Mouse (Mus musculus) limb, embryonic 11.5 days (tissue): Measurements from ENCODE around the gene Cacna1i. TPM values are rescaled to one million over a fixed set of nuclear protein-coding genes. Genes with fewer than 3 reads are reported as not detected.

Experiments used
- ATAC-seq: fragments of 200-750 bp; cut with Nextera tagmentation; 2 replicates; pipeline ENCODE4 v1.8.0; 2017; ENCODE audit warnings: low read depth; ENCODE audit not compliant: insufficient number of reproducible peaks, low FRiP score, low TSS enrichment
- DNase-seq: peaks from one replicate; pipeline ENCODE4 v3.0.0-alpha.2; 2015; ENCODE audit warnings: low spot score
- H3K27ac ChIP-seq: fragments of 300-500 bp; sonication (generic); replicated peaks from 2 replicates; pipeline ENCODE4 v1.5.1; 2014; ENCODE audit warnings: low read depth, mild to moderate bottlenecking, low read length
- H3K27me3 ChIP-seq: fragments of 300-500 bp; sonication (generic); 2 replicates; pipeline ENCODE4 v1.6.1; 2014; ENCODE audit warnings: mild to moderate bottlenecking, low read length, mixed read lengths; ENCODE audit not compliant: control insufficient read depth, insufficient read depth
- H3K36me3 ChIP-seq: fragments of 300-500 bp; sonication (generic); 2 replicates; pipeline ENCODE4 v1.6.1; 2014; ENCODE audit warnings: mild to moderate bottlenecking, low read length, moderate library complexity, mixed read lengths; ENCODE audit not compliant: control insufficient read depth, insufficient read depth
- H3K4me1 ChIP-seq: fragments of 300-500 bp; sonication (generic); 2 replicates; pipeline ENCODE4 v1.6.1; 2014; ENCODE audit warnings: low read length, mixed read lengths; ENCODE audit not compliant: control insufficient read depth, insufficient read depth
- H3K4me2 ChIP-seq: fragments of 300-500 bp; sonication (generic); 2 replicates; pipeline ENCODE4 v1.6.1; 2014; ENCODE audit warnings: low read depth, mild to moderate bottlenecking, moderate library complexity; ENCODE audit not compliant: severe bottlenecking
- H3K4me3 ChIP-seq: fragments of 300-500 bp; sonication (generic); 2 replicates; pipeline ENCODE4 v1.5.1; 2014; ENCODE audit warnings: low read depth, low read length
- H3K9ac ChIP-seq: fragments of 300-500 bp; sonication (generic); 2 replicates; pipeline ENCODE4 v1.6.1; 2014; ENCODE audit warnings: mild to moderate bottlenecking, low read length
- H3K9me3 ChIP-seq: fragments of 300-500 bp; sonication (generic); 2 replicates; pipeline ENCODE4 v1.6.1; 2016; ENCODE audit warnings: low read length; ENCODE audit not compliant: control insufficient read depth
- WGBS: fragments of 180-500 bp; shearing (Covaris S2); extraction: QIAGEN DNeasy Blood & Tissue Kit; methylation state at CpG from one replicate; pipeline ENCODE4 v1.1.7; 2014; 5-methylcytosine and 5-hydroxymethylcytosine counted together
- polyA plus RNA-seq: library from polyadenylated mRNA; unstranded; fragments of >200 nt; fragmentation: Nextera tagmentation; extraction: Ambion mirVana; gene quantifications from 2 replicates; pipeline ENCODE4 v1.2.1, GENCODE M21; 2014

Gene Cacna1i
- polyA plus RNA-seq, 1 experiment from 2014 or later: not detected

DNA sequence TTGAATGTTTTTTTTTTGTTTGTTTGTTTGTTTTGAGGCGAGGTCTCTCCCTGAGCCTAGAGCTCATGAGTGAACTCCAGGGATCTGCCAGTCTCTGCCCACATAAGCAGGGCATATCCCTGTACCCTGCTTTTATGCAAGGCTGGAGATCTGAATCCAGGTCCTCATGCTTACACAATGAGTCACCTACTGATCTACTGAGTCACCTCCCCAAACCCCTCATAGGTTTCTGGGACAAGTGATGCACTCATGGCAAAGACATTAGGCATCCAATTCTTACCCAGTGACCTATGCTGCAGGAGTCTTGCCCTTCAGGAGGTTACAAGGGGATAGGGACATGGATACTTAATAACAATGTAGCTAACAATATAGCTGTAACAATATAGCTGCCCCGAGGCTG is 100.1 kb downstream of the Cacna1i start:
- Histone ChIP-seq H3K36me3 (no peaks in the 10 kb centered on the region), H3K4me2 (no peak overlapping the region), H3K4me1 (no peaks in the 10 kb centered on the region), H3K27me3 (no peaks in the 10 kb centered on the region), H3K27ac (no peak overlapping the region), H3K4me3 (no peak overlapping the region), H3K9ac (no peak overlapping the region), H3K9me3 (no peaks in the 10 kb centered on the region)
- ATAC-seq (no peak), DNase-seq (no peak)
- 83% methylated on average over 2 of the region's 2 CpGs for WGBS

DNA sequence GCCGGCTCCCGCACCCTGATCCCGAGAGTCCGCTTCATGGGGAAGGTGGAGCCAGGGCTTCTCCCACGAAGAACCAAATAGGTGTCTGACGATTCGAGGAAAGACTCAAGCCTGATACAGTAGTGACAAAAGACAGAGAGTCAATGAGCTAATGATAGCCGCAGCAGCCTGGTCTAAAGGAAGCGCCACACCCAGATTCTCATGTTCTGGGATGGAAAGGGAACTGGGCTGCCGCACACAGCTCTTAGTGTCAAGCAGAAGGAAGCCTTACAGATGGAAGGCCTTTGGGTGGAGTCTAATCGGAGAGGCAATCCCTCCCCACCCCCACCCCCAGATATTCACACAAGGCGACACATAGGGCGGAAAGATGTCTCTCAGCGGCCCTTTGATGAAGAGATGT is 104.8 kb downstream of the Cacna1i start:
- no peak overlapping the region for H3K4me2 ChIP-seq
- no peak for ATAC-seq

DNA sequence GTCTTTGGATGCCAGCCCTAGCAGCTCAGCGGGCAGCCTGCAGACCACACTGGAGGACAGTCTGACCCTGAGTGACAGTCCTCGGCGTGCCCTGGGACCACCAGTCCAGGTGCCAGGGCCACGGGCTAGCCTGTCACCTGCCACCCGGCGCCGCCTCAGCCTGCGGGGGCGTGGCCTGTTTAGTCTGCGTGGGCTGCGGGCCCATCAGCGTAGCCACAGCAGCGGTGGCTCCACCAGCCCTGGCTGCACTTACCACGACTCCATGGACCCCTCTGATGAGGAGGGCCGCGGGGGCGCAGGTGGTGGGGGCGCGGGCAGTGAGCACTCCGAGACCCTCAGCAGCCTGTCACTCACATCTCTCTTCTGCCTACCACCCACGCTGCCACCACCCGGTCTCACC is 108.0 kb downstream of the Cacna1i start:
- H3K4me2 ChIP-seq: no peak overlapping the region
- no peaks in the 10 kb centered on the region for H3K36me3 ChIP-seq
- no peaks in the 10 kb centered on the region for H3K27me3 ChIP-seq
- no peak overlapping the region for H3K27ac ChIP-seq
- no peaks in the 10 kb centered on the region for H3K9me3 ChIP-seq
- no peak overlapping the region for H3K4me3 ChIP-seq
- no peaks in the 10 kb centered on the region for H3K4me1 ChIP-seq
- H3K9ac ChIP-seq: no peak overlapping the region
- ATAC-seq (no peak), DNase-seq (no peak)
- WGBS: 76% methylated on average over 22 of the region's 22 CpGs

More for the DNA sequence above, 104.8 kb downstream of the Cacna1i start:
- no peak for DNase-seq
- H3K27ac ChIP-seq: no peak overlapping the region
- H3K9ac ChIP-seq: no peak overlapping the region
- H3K9me3 ChIP-seq: no peaks in the 10 kb centered on the region
- no peaks in the 10 kb centered on the region for H3K27me3 ChIP-seq
- 89% methylated on average over 14 of the region's 14 CpGs for whole genome bisulfite sequencing
- H3K36me3 ChIP-seq: no peaks in the 10 kb centered on the region
- no peaks in the 10 kb centered on the region for H3K4me1 ChIP-seq
- no peak overlapping the region for H3K4me3 ChIP-seq

DNA sequence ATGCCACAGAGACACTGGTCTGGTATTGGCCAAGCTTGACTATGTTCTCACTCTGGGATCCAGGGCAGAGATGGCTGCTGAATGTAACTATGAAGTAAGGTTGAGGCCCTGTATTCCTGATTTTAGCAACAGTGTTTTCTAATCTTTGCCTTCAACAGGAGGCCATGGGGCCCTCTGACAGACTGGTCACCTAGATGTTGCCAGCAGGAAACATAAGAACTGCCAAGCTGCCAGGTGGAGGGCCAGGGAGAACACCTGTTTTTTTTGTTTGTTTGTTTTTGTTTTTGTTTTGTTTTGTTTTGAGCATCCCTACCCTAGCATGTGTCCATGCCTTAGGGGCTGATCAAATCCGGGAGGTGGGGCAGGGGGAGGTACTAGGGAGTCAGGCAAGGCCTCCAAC is 112.4 kb downstream of the Cacna1i start:
- Histone ChIP-seq H3K9ac (no peak overlapping the region), H3K27ac (no peak overlapping the region), H3K4me3 (no peak overlapping the region), H3K36me3 (no peaks in the 10 kb centered on the region), H3K4me1 (no peaks in the 10 kb centered on the region), H3K27me3 (no peaks in the 10 kb centered on the region), H3K4me2 (no peak overlapping the region), H3K9me3 (no peaks in the 10 kb centered on the region)
- no peak for ATAC-seq
- 63% methylated on average over 1 of the region's 1 CpGs for WGBS
- DNase-seq: no peak

DNA sequence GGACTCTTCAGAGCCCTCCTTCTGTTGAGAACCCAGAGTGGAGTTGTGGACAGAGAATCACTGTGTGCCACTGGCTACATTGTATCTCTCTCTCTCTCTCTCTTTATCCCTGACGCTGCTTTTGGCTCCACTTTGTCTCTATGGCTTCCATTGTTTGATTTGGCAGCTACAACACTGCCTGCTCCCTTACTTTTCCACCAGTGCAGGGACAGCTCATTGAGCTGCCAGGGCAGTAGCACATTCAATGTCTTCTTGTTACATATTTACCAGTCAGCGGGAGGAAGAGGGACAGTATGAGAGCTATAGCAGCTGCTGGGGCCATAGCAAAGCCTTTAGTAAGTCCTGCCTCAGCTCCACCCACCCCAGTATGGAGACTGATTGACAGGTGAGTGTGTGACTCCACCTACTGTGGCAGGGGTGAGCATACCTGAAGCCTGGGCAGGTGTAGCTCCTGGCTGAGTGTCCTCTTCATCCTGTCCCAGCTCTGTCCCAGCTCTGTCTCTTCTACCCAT is 114.4 kb downstream of the Cacna1i start:
- Histone ChIP-seq H3K9ac (no peak overlapping the region), H3K27ac (no peak overlapping the region), H3K36me3 (no peaks in the 10 kb centered on the region), H3K4me1 (no peaks in the 10 kb centered on the region), H3K9me3 (no peaks in the 10 kb centered on the region), H3K27me3 (no peaks in the 10 kb centered on the region), H3K4me3 (no peak overlapping the region), H3K4me2 (no peak overlapping the region)
- ATAC-seq (no peak), DNase-seq (no peak)
- WGBS: 68% methylated on average over 2 of the region's 2 CpGs

DNA sequence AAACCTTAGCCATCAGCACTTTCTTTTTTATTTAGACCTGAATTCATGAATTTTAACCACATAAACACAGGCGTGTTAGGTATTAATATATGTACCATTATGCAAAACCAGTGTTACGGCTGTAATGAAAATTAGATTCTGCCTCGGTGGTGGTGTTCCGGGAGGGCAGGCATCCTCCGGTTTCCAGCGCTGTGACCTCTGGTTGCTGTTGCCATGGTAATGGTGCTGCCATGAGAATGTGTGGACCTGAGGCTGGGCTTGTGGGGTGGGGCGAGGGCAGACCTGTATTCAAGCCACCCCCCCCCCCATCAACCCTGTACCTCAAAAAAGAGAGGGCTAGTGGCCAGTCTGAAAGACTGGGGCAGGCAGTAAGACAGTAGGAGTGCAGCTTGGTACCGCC is 114.9 kb downstream of the Cacna1i start:
- Histone ChIP-seq H3K9ac (no peak overlapping the region), H3K36me3 (no peaks in the 10 kb centered on the region), H3K9me3 (no peaks in the 10 kb centered on the region), H3K27me3 (no peaks in the 10 kb centered on the region), H3K27ac (no peak overlapping the region), H3K4me3 (no peak overlapping the region), H3K4me1 (no peaks in the 10 kb centered on the region), H3K4me2 (no peak overlapping the region)
- 80% methylated on average over 8 of the region's 8 CpGs for WGBS
- ATAC-seq: no peak
- no peak for DNase-seq

DNA sequence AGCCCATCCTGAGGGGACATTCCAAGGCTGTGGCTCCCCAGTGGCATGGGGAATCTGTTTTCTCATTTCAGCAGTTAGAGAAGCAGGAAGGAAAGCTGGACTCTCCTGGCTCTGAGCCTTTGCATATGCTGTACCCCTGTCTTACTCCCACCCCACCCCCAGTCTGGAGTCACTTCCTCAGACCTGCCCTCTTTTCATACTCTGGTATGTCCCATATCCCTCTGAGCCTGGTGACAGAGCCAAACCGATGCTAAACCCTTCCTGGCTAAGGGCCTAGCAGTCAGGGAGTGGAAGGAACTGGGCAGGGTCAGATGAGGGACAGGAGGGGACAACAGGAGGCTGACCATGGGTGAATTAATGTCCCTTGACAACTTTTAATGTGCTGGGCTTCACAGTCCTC is 120.8 kb downstream of the Cacna1i start:
- Histone ChIP-seq H3K27me3 (no peaks in the 10 kb centered on the region), H3K4me2 (no peak overlapping the region), H3K4me3 (no peak overlapping the region), H3K36me3 (no peaks in the 10 kb centered on the region), H3K9me3 (no peaks in the 10 kb centered on the region; the same call in 1 of the 2 replicates), H3K27ac (no peak overlapping the region), H3K4me1 (no peaks in the 10 kb centered on the region), H3K9ac (no peak overlapping the region)
- no peak for DNase-seq
- 58% methylated on average over 1 of the region's 1 CpGs for WGBS
- ATAC-seq: no peak

DNA sequence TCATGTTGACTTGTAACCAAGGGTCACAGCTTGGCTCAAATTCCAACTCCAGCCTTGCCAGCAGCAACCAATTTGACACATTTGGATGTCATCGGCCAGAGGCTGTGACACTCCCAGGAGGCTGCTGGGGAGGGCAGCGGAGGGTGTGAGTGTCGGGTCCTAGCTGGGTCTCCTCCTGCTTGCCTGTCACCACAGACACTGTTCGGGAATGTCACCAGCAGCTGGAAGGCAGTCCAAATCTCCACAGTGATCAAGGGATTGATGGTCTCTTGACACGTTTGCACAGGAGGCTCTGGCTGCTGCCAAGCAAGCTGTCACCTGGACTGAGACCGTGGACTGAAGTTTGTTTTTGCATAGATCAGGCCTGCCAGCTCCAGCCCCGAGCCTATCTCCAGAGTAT is 123.6 kb downstream of the Cacna1i start:
- 70% methylated on average over 7 of the region's 7 CpGs for WGBS
- no peak for DNase-seq
- Histone ChIP-seq H3K9me3 (no peaks in the 10 kb centered on the region; the same call in 1 of the 2 replicates), H3K4me2 (no peak overlapping the region), H3K27me3 (no peaks in the 10 kb centered on the region), H3K36me3 (no peaks in the 10 kb centered on the region), H3K9ac (no peak overlapping the region), H3K4me1 (no peaks in the 10 kb centered on the region), H3K4me3 (no peak overlapping the region), H3K27ac (no peak overlapping the region)
- ATAC-seq: no peak

DNA sequence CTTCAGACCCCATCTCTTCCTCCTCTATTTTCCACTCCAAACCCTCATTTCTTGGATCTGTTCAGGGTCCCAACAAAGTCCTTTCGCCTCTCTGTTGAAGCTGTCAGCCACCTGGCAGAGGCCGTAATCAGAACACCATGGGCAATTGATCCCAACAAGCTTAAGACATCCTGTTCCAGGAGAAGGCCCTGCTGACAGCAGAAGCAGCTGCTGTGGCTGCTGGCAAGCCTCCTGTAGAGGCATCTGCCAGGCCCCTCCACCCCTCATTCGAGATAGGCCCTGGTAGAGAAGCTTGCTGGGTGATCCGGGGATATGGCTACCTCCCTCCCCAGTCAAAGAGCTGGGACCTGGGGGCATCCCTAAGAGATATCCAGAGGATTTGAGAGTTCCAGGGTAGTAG is 126.0 kb downstream of the Cacna1i start:
- WGBS: 69% methylated on average over 4 of the region's 4 CpGs
- 0 out of 2 replicates have a peak, but pooled peaks cover 2% of the 10 kb centered on the region for H3K4me1 ChIP-seq
- no peak overlapping the region for H3K9ac ChIP-seq

More for the DNA sequence above, 126.0 kb downstream of the Cacna1i start:
- Histone ChIP-seq H3K9me3 (no peaks in the 10 kb centered on the region; the same call in 1 of the 2 replicates), H3K4me3 (no peak overlapping the region), H3K36me3 (no peaks in the 10 kb centered on the region), H3K4me2 (no peak overlapping the region), H3K27me3 (no peaks in the 10 kb centered on the region), H3K27ac (no peak overlapping the region)
- ATAC-seq (no peak), DNase-seq (no peak)
